Mouse (Mus musculus): ENCODE results near the gene Wdr27.
A peak's percentile ranks its signal among the peaks of the same experiment; 100 is the strongest.
"Not testable (repeated sequence)": the region's sequence is repeated elsewhere in the genome, so short reads cannot be mapped to it uniquely, and the experiment has no call there.

Wdr27 gene

GRCm38 (mm10) chr17:14943009-14943728 is at the start of gene Wdr27, which contains the start of gene 1600012H06Rik:
TSS of gene Wdr27 (minus strand) at chr17:14943158.
TSS of gene 1600012H06Rik (plus strand) at chr17:14943184.
- peak; percentile 99 to 100 for DNase-seq (ENCODE audit: low spot score in 2 of 2)

- DNase-seq (ENCODE audit: low spot score in 2 of 2): not testable (repeated sequence)
Measured at GRCm38 (mm10) chr17:14992522-14993138, 49.7 kb upstream of the Wdr27 start.

GRCm38 (mm10) chr17:14990116-14990702 is 47.3 kb upstream of the Wdr27 start:
- DNase-seq (ENCODE audit: low spot score in 2 of 2): peak; percentile 9 to 21

- not testable (repeated sequence) for DNase-seq (ENCODE audit: low spot score in 2 of 2)
Measured at GRCm38 (mm10) chr17:14978362-14979038, 35.5 kb upstream of the Wdr27 start, which contains the start of the genes 9030025P20Rik and Gm3417. TSS of gene 9030025P20Rik (plus strand) at chr17:14978468. TSS of gene Gm3417 (minus strand) at chr17:14978790.

GRCm38 (mm10) chr17:14977718-14978361 is 34.9 kb upstream of the Wdr27 start:
- DNase-seq (ENCODE audit: low spot score in 2 of 2): not testable (repeated sequence)

- DNase-seq (ENCODE audit: low spot score in 2 of 2): not testable (repeated sequence)
Measured at GRCm38 (mm10) chr17:14968373-14968913, 25.5 kb upstream of the Wdr27 start.

GRCm38 (mm10) chr17:14961557-14962154 is 18.7 kb upstream of the Wdr27 start:
- DNase-seq (ENCODE audit: low spot score in 2 of 2): not testable (repeated sequence)

GRCm38 (mm10) chr17:14960951-14961556 is 18.1 kb upstream of the Wdr27 start, which contains the start of gene Phf10:
TSS of gene Phf10 (minus strand) at chr17:14961273.
- peak in 1 of 2 experiments; percentile 47 for DNase-seq (ENCODE audit: low spot score in 2 of 2)

GRCm38 (mm10) chr17:14960520-14960919 is 17.6 kb upstream of the Wdr27 start:
- peak in 1 of 2 experiments; percentile 28 for DNase-seq (ENCODE audit: low spot score in 2 of 2)

GRCm38 (mm10) chr17:14959979-14960378 is 17.0 kb upstream of the Wdr27 start:
- DNase-seq (ENCODE audit: low spot score in 2 of 2): peak; percentile 28 to 35

GRCm38 (mm10) chr17:14958686-14959327 is 15.8 kb upstream of the Wdr27 start:
- no peak for DNase-seq (ENCODE audit: low spot score in 2 of 2)

GRCm38 (mm10) chr17:14953452-14953851 is 10.5 kb upstream of the Wdr27 start:
- DNase-seq (ENCODE audit: low spot score in 2 of 2): no peak

- no peak for DNase-seq (ENCODE audit: low spot score in 2 of 2)
Measured at GRCm38 (mm10) chr17:14949161-14949827, 6.3 kb upstream of the Wdr27 start.

- DNase-seq (ENCODE audit: low spot score in 2 of 2): no peak
Measured at GRCm38 (mm10) chr17:14944551-14944950, 1.6 kb upstream of the Wdr27 start.

GRCm38 (mm10) chr17:14943729-14944059 is 736 bp upstream of the Wdr27 start:
- DNase-seq (ENCODE audit: low spot score in 2 of 2): peak in 1 of 2 experiments; percentile 61

- not testable (repeated sequence) for DNase-seq (ENCODE audit: low spot score in 2 of 2)
Measured at GRCm38 (mm10) chr17:14942181-14942580, 777 bp downstream of the Wdr27 start.

- DNase-seq (ENCODE audit: low spot score in 2 of 2): no peak
Measured at GRCm38 (mm10) chr17:14935841-14936605, 6.9 kb downstream of the Wdr27 start.

GRCm38 (mm10) chr17:14935280-14935679 is 7.7 kb downstream of the Wdr27 start:
- not testable (repeated sequence) for DNase-seq (ENCODE audit: low spot score in 2 of 2)

Data from right cerebral cortex, postnatal 10 days (tissue).